Mouse (Mus musculus) lung, postnatal 0 days (tissue): Measurements from ENCODE around the gene Tceal9. TPM values are rescaled to one million over a fixed set of nuclear protein-coding genes. Genes with fewer than 3 reads are reported as not detected.

Experiments used
- ATAC-seq: fragments of 200-750 bp; cut with Nextera tagmentation; 2 replicates; pipeline ENCODE4 v1.8.0; 2017; ENCODE audit warnings: moderate library complexity
- DNase-seq: peaks from one replicate; pipeline ENCODE4 v3.0.0-alpha.2; 2016; ENCODE audit warnings: low spot score
- H3K27ac ChIP-seq: fragments of 300-500 bp; sonication (generic); 2 replicates; pipeline ENCODE4 v1.5.1; 2014; ENCODE audit warnings: antibody characterized with exemption, mild to moderate bottlenecking, low read length, mixed read lengths
- H3K27me3 ChIP-seq: fragments of 300-500 bp; sonication (generic); replicated peaks from 2 replicates; pipeline ENCODE4 v1.6.1; 2014; ENCODE audit warnings: low read length, mixed read lengths; ENCODE audit not compliant: insufficient read depth
- H3K36me3 ChIP-seq: fragments of 300-500 bp; sonication (generic); 2 replicates; pipeline ENCODE4 v1.6.1; 2014; ENCODE audit warnings: low read length, mixed read lengths; ENCODE audit not compliant: insufficient read depth
- H3K4me1 ChIP-seq: fragments of 300-500 bp; sonication (generic); 2 replicates; pipeline ENCODE4 v1.6.1; 2014; ENCODE audit warnings: antibody characterized with exemption, low read depth, low read length, mixed read lengths; ENCODE audit not compliant: insufficient read depth
- H3K4me2 ChIP-seq: fragments of 300-500 bp; sonication (generic); replicated peaks from 2 replicates; pipeline ENCODE4 v1.6.1; 2014; ENCODE audit warnings: low read depth, mild to moderate bottlenecking, low read length, moderate library complexity, mixed read lengths
- H3K4me3 ChIP-seq: fragments of 300-500 bp; sonication (generic); 2 replicates; pipeline ENCODE4 v1.5.1; 2014; ENCODE audit warnings: low read depth, low read length
- H3K9ac ChIP-seq: fragments of 300-500 bp; sonication (generic); replicated peaks from 2 replicates; pipeline ENCODE4 v1.6.1; 2014; ENCODE audit warnings: low read depth, mild to moderate bottlenecking
- H3K9me3 ChIP-seq: fragments of 300-500 bp; sonication (generic); 2 replicates; pipeline ENCODE4 v1.6.1; 2016; ENCODE audit warnings: low read length, mixed read lengths
- CTCF ChIP-seq: IDR thresholded peaks from 2 replicates; pipeline ENCODE4 v1.5.1; 2016; ENCODE audit warnings: antibody characterized with exemption, mild to moderate bottlenecking
- EP300 ChIP-seq: IDR thresholded peaks from 2 replicates; pipeline ENCODE4 v1.6.1; 2016; ENCODE audit warnings: antibody characterized with exemption, mild to moderate bottlenecking, control low read depth
- WGBS: fragments of 180-500 bp; shearing (Covaris S2); extraction: QIAGEN DNeasy Blood & Tissue Kit; methylation state at CpG from one replicate; pipeline ENCODE4 v1.1.7; 2014; 5-methylcytosine and 5-hydroxymethylcytosine counted together
- polyA plus RNA-seq: library from polyadenylated mRNA; unstranded; fragments of >200 nt; fragmentation: Nextera tagmentation; extraction: Ambion mirVana; gene quantifications from 2 replicates; pipeline ENCODE4 v1.2.1, GENCODE M21; 2015

Tceal9 gene
- polyA plus RNA-seq, 1 experiment from 2014 or later = 721 TPM

DNA sequence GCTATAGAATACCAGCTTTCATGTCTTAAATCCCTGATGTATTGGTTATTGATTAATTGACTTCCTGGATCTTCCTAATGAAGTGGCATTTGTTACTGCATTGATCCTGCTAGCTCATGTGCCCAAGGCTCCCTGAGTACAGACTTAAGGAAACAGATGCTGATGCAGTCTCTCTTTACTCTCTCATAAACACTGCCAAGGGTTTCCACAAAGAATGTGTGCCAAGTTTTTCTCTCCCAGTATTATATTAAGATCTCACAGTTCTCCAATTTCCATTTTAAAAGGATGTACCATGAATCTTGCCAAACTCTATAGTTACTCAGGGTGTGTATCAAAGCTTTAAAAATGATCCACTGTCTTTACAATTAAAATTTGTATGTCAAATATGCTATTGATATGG is 33.5 kb downstream of the Tceal9 start:
- H3K27ac ChIP-seq = no peak overlapping the region
- no peak for DNase-seq
- no peak overlapping the region for H3K9ac ChIP-seq
- no peaks in the 10 kb centered on the region for H3K4me1 ChIP-seq
- H3K27me3 ChIP-seq = no peaks in the 10 kb centered on the region
- H3K36me3 ChIP-seq = no peaks in the 10 kb centered on the region
- H3K4me3 ChIP-seq = no peak overlapping the region
- H3K9me3 ChIP-seq = no peaks in the 10 kb centered on the region
- ATAC-seq = no peak
- H3K4me2 ChIP-seq = no peak overlapping the region
- TF ChIP-seq CTCF (no peak), EP300 (no peak)

DNA sequence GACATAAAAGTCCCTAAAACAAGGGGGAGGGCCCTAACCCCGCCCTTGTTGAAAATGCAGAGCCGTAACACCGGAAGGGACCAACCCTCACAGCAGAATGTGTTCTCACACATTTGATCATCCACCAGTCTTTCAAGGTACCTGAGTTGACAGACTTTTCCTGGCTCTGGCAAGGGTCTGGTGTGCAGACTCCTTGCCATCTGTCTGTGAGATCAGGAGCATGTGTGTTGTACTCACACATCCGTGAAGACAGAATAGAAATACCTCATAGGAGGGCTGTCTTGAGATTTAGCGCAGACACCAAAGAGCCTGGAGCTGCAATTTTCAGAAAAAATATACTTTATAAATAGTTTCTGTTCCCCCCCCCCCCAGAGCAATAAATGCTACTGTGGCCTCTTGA is 34.5 kb downstream of the Tceal9 start:
- Histone ChIP-seq H3K27me3 (no peaks in the 10 kb centered on the region), H3K36me3 (no peaks in the 10 kb centered on the region), H3K9me3 (no peaks in the 10 kb centered on the region), H3K4me3 (no peak overlapping the region), H3K4me1 (no peaks in the 10 kb centered on the region), H3K9ac (no peak overlapping the region), H3K4me2 (no peak overlapping the region), H3K27ac (no peak overlapping the region)
- 73% methylated on average over 5 of the region's 5 CpGs for WGBS
- no peak for DNase-seq
- no peak for TF ChIP-seq CTCF
- no peak for TF ChIP-seq EP300
- ATAC-seq = no peak

DNA sequence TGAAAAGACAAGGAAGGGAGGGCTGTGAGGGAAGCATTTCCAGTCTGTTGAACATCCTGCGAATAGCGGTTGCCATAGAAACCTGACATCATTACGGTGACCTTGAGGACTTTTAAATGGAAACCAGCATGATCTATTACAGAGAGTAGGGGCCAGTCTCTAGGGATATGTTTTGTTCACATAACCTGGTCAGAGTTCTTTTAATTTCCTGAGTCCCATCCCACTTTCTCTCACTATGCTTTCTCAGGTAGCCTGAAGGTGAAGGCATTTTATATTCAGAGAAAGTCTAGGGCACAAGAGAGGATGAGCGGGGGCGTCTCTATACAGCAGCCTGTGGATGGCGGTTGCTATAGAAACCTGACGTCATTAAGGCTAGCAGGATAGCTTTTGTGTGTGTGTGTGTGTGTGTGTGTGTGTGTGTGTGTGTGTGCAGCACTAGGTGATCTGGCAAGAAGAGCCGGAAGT is 46.0 kb downstream of the Tceal9 start:
- Histone ChIP-seq H3K36me3 (no peaks in the 10 kb centered on the region), H3K27me3 (no peaks in the 10 kb centered on the region), H3K4me2 (no peak overlapping the region), H3K4me3 (no peak overlapping the region), H3K9ac (no peak overlapping the region), H3K9me3 (no peaks in the 10 kb centered on the region), H3K4me1 (no peaks in the 10 kb centered on the region), H3K27ac (no peak overlapping the region)
- TF ChIP-seq EP300 (no peak), CTCF (no peak)
- DNase-seq = no peak
- ATAC-seq = no peak
- 20% methylated on average over 8 of the region's 8 CpGs for WGBS

Other genes with a start within 250 kb of the Tceal9 start
- gene Arxes1, start 211.7 kb upstream of the Tceal9 start, polyA plus RNA-seq = 5.6 and 6.8 TPM in 2 replicates
- 250 and 327 TPM in 2 replicates for gene Bex2, start 176.8 kb upstream of the Tceal9 start, polyA plus RNA-seq
- 0.07 and 0.08 TPM in 2 replicates for gene Nxf3, start 159.8 kb upstream of the Tceal9 start, polyA plus RNA-seq
- 223 and 297 TPM in 2 replicates for gene Bex4, start 106.1 kb upstream of the Tceal9 start, polyA plus RNA-seq
- gene Tceal8, start 72.7 kb upstream of the Tceal9 start, polyA plus RNA-seq = 134 and 185 TPM in 2 replicates
- 0.97 and 1.1 TPM in 2 replicates for gene Tceal5, start 41.2 kb upstream of the Tceal9 start, polyA plus RNA-seq
- 0.17 and 0.43 TPM in 2 replicates for gene Tceal7, start 30.3 kb upstream of the Tceal9 start, polyA plus RNA-seq
- gene Bex1, start 29.6 kb upstream of the Tceal9 start, polyA plus RNA-seq = 16.7 and 17.1 TPM in 2 replicates
- gene Bex3, start 25.2 kb downstream of the Tceal9 start, polyA plus RNA-seq = 275 and 314 TPM in 2 replicates